Mouse (Mus musculus) heart, adult 2 months (tissue): ENCODE measurements around the gene Ppp2ca.
A peak's percentile ranks its signal among the peaks of the same experiment; 100 is the strongest.

Experiments used
- CTCF ChIP-seq: fragments of 200-600 bp; IDR thresholded peaks from 2 replicates; pipeline ENCODE4 v1.8.1; 2022; ENCODE audit warnings: antibody characterized with exemption, mild to moderate bottlenecking, moderate library complexity
- EP300 ChIP-seq: fragments of 200-500 bp; IDR thresholded peaks from 2 replicates; pipeline ENCODE4 v1.6.1; 2011; ENCODE audit warnings: low read depth, low read length, control low read depth; ENCODE audit not compliant: insufficient read depth
- POLR2A ChIP-seq: fragments of 200-500 bp; IDR thresholded peaks from 2 replicates; pipeline ENCODE4 v1.6.1; 2011; ENCODE audit warnings: mild to moderate bottlenecking, low read depth, low read length, control low read depth; ENCODE audit not compliant: insufficient read depth

DNA sequence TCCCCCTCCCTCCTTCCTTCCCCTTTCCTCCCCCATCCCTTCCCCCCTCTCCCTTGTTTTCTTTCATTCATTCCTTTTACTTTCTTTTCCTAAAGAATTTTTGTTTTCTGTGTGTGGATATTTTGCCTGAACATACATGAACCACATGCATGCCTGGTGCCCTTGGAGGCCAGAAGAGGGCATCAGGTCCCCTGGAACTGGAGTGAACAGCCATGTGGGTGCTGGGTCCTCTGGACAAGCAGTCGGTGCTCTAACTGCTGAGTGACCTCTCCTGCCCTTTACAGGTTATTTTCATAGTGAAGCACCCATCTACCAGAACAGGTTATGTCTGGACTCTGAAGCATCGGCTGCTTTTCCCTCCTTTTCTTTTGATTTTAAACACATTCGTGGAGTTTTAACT lies 34.1 kb upstream of the Ppp2ca start:
- TF ChIP-seq CTCF (peak; percentile 46), POLR2A (no peak), EP300 (0 out of 2 replicates have a peak, but pooled peaks have one; percentile 25)
